17 mouse cellular contexts compared by ENCODE assay signal in the genomic region with DNA sequence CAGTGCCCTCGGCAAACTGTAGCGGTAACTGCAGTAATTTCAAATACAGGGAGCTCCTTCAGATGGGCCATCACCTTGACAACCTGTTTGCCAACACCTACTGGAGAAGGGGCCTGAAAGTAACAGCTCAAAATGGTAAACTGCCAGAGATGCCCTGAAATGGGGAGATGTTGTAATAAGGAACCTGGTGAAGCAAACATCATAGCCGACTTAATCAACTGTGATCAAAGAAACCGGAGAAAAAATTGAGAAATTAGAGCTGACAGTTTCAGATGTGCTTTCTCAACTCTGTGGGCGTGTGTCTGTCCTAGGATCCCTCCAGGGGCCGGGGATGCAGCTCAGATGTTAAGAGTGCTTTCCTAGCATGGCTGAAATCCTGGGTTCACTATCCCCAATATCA. TPM values are rescaled to one million over a fixed set of nuclear protein-coding genes. Genes with fewer than 3 reads are reported as not detected.
A peak's percentile ranks its signal among the peaks of the same experiment; 100 is the strongest.
DNase-seq lines count a peak whose midpoint lies in the region; ATAC-seq lines count a peak whose summit lies in the region.
"Had no signal": no experiment of that assay in that cellular context is flagged by ENCODE, and none has a peak within 500 bp of the region (broad histone marks: within the 10 kb centered on the region; RNA-seq: fewer than 3 reads in every experiment).

No protein-coding gene starts in this region.

- DNase-seq in heart, adult 11 months = peak; percentile 41
- DNase-seq in heart, adult 18-20 months = no peak
- peak; percentile 70 for DNase-seq in 416B (ENCODE audit: low read depth)
- no peak for DNase-seq in thymus, postnatal 10 days (ENCODE audit: low spot score in 2 of 2)
- DNase-seq in urinary bladder, adult 2 months (ENCODE audit: low spot score) = no peak
- DNase-seq: adrenal gland, adult 8-10 months; adrenal gland, postnatal 14 days; adrenal gland, postnatal 36 days; cerebellum, adult 11-12 months; cerebellum, adult 2 months; cerebellum, adult 9-10 months; cerebellum, postnatal 10 days; cerebellum, postnatal 25 days had no signal

- ATAC-seq in granulocyte monocyte progenitor cell, adult 5-6 weeks (replicated peaks; ENCODE audit: poor library complexity, severe bottlenecking) = peak; percentile 81
- peak; percentile 66 for ATAC-seq in megakaryocyte progenitor cell, adult 5-6 weeks (replicated peaks; ENCODE audit: poor library complexity)
- ATAC-seq: forebrain, embryonic 14.5 days; forebrain, embryonic 16.5 days had no signal

RNA-seq across cellular contexts. Expression of a gene that starts 11.3 kb away (rescaled TPM):
- total RNA-seq in heart, adult 18-20 months (2021) = 10 to 100 TPM; 26.3 to 28.2 TPM
- total RNA-seq in granulocyte monocyte progenitor cell, adult 5-6 weeks (2014; fragmentation: Nextera tagmentation) = 63.8 and 67.1 TPM in 2 replicates
- 155 and 170 TPM in 2 replicates for total RNA-seq in granulocyte monocyte progenitor cell, adult 5-6 weeks (2017)
- 90.2 and 94.4 TPM in 2 replicates for total RNA-seq in megakaryocyte progenitor cell, adult 5-6 weeks (2015)
- total RNA-seq in megakaryocyte progenitor cell, adult 5-6 weeks (2017) = 118 and 151 TPM in 2 replicates
- polyA plus RNA-seq in urinary bladder, adult 2 months (2012; rRNA removed) = 20.6 and 25.2 TPM in 2 replicates

RNA-seq across cellular contexts. Expression of a gene that starts 41.3 kb away (rescaled TPM):
- total RNA-seq in heart, adult 18-20 months (2021) = 1 to 10 TPM; 3.2 to 3.4 TPM
- total RNA-seq in granulocyte monocyte progenitor cell, adult 5-6 weeks (2014; fragmentation: Nextera tagmentation) = 9.8 and 13.1 TPM in 2 replicates
- 14.4 and 17.5 TPM in 2 replicates for total RNA-seq in granulocyte monocyte progenitor cell, adult 5-6 weeks (2017)
- total RNA-seq in megakaryocyte progenitor cell, adult 5-6 weeks (2015) = 8.5 and 11.4 TPM in 2 replicates
- 14.4 and 15.9 TPM in 2 replicates for total RNA-seq in megakaryocyte progenitor cell, adult 5-6 weeks (2017)
- 10.2 and 12.5 TPM in 2 replicates for polyA plus RNA-seq in urinary bladder, adult 2 months (2012; rRNA removed)

Comparison
In these comparisons a context has a peak if more than half of its experiments do, and no peak if none do; other contexts are left out.
1. DNase-seq: peak in heart, adult 11 months (single experiment) and 416B (single experiment); none in heart, adult 18-20 months (0 of 2), thymus, postnatal 10 days (0 of 2) and urinary bladder, adult 2 months (single experiment).